Mouse (Mus musculus) G1E-ER4 (cell line): ENCODE measurements around the gene Bcl7c. TPM values are rescaled to one million over a fixed set of nuclear protein-coding genes. Genes with fewer than 3 reads are reported as not detected.

Experiments used
- GATA1 ChIP-seq: IDR thresholded peaks from one replicate; pipeline ENCODE4 v1.8.0; 2012; ENCODE audit warnings: low read length, inconsistent platforms
- polyA plus RNA-seq: library from polyadenylated mRNA; stranded (reverse); fragments of >175 nt; gene quantifications from 2 replicates; pipeline ENCODE4 v1.2.3, GENCODE M21; 2012

Bcl7c gene
- polyA plus RNA-seq, 1 experiment: 505 TPM

DNA sequence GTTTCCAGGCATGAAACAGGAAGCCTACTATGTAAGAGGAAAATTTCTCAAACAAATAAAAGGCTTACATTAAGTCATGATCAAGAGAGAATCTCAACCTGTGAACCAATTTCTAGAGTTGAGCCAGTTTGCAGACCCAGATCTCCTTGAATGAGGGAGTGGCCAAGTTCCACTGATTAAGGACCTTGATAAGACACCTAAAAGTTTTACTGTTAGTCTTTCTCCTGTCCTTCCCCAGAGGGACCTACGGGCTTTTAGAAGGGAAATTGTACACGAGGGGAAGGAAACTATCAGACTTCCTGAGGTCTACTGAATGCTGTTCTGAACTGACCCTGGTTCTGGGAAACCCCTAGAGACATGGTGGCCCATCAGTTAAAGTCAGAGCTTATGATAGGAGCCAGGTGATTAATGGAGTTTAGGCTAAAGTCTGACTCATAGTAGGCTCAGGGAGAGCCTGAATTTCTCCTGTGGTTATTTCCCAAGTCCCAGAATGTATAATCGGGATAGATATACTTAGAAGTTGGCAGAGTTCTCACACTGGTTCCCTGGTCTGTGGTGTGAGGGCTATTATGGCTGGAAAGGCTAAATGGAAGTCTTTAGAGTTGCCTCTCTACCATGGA, 7.9 kb downstream of the Bcl7c start:
- no peak for TF ChIP-seq GATA1

DNA sequence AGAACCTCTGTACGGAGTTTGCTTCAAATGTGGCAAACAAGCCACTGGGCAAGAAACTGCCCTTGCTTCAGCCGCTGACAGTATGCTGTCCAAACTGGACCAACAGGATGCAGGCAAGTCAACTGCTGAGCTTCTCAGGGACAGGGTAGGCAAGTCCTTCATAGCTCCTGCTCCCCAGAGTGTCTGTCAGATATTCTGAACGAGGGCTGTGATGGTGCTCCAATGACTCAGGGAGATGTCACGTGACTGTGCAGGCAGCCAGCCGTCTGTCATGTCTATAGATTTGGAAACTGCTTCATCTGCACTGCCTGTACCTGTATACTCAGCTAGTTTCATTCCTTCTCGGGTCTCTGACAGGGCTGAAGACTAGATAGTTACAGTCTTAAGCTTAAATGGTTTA, 9.7 kb downstream of the Bcl7c start:
- no peak for TF ChIP-seq GATA1

DNA sequence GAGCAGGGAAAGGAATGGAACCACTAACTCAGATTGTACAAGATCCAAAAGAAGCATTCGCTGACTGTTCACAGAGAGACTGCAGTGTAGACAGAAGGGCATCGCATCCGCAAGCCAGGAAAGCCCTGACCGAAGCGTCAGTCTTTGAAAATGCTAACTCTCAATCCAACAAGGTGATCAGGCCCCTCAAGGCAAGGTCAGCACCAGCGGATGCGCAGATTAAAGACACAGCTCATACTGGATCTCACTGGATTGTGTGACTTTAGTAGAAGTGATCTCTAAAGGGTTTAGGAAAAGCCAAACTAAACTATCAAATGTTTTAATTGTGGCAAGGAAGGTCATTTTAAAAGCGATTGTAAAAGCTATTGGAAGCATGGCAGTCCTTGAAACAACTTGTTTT, 15.4 kb downstream of the Bcl7c start:
- TF ChIP-seq GATA1: no peak

DNA sequence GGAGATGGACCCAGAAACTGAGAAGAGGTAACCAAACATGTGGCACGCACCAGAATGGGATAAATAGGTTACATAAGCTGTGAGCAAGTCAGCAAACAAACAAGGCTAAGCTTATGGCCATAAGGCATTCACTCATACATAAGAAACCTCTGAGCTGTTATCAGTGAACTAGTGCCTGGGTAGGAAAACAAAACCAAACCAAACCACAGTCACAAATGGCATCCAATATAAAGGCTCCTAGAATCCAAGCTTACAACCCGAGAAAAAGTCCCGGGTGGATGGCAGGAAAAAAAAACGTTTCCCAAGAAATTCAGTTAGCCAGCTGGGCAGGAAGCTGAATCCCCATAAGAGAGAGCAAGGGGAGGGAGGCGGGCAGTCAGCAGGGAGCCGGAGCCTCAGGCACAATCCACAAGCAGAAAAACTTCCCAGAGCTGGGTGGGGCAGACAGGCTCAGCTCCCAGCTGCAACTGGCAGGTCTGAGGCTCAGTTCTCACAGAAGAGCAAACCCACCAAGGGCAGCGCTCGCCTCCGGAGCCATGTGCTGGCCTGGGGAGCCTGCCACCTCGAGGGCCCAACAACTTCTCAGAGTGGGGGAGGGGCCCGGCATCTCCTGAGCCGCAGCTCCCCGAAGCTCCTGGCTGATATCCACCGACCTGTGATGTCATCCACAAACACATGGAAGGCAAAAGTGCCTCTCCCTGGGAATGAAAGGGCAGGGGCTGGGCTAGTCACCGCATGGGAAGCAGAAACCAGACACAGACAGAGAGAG, 17.3 kb downstream of the Bcl7c start:
- TF ChIP-seq GATA1: no peak

DNA sequence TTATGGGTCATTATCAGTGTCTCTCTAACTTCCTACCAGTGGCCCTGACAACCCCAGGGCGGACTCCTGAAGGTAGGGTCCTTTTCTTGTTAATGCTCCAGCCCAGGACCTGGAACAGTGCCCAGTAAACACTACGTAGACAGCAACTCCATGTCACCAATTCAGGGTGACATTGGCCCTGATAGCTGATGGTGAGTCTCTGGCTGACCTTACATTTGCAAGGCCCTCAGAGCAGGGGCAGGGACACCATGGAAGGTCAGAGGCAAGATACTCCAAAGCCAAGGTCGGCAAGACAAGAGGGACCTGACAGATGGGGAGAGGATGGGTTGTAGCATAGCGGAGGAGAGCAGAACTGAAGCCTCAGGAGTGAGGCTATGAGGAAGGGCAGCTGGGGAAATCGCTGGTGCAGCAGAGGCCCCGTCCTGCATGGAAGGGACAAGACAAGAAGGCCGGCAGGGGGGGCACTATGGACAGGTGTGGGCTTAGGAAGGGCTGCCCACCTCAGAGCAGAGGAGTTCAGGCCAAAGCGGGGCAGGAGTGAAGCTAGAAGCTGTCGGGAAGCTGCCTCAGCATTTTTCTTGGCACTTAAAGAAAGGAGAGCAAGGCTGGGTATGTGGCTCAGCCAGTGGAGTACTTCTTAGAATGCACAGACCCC, 19.0 kb downstream of the Bcl7c start:
- TF ChIP-seq GATA1: no peak

DNA sequence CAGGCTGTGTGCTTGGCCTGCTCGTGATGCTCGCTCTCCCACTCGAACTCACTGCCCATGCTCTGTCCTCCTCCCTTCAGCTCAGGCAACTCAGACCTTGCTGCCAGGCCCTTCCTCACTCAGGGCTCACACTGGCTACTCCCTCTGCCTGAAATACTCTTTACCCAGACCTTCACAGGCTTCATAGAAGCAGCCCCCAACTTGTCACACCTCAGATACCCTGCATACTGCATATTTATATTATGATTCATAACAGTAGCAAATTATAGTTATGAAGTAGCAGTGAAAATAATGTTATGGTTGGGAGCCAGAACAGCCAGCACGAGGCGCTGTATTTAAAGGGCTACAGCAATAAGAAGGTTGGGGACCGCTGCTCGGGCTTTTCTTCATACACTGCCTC, 19.8 kb downstream of the Bcl7c start:
- TF ChIP-seq GATA1: no peak

DNA sequence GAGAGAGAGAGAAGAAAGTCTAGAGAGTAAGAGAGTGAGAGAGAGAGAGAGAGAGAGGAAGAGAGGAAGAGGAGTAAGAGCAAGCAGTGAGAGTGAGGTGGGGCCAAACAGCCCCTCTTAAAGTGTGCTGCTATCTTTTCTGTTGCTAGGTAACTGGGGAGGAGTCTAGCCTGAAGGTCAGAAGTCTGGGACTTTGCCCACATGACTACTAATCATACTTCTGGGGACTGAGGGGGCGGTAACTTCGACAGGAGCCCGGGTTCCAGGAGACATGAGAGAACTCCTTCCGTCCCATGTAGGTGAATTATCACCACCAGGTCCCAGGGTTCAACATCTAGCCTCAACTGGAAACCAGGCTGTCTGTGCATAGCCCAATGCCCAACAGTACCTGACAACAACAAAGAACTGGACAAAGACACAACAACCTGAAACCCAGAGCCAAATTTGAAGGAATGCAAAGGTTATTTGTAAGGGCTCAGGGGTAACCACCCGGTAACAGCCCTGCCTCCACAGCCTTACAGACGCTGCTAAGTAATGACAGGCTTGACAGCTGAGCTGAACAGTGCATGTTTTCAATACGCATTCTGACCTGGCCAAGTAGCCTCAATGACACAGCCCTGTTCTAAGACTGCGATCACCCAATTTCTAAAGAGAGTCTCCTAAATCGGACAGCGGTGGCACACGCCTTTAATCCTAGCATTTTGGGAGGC, 21.8 kb downstream of the Bcl7c start:
- TF ChIP-seq GATA1: no peak

DNA sequence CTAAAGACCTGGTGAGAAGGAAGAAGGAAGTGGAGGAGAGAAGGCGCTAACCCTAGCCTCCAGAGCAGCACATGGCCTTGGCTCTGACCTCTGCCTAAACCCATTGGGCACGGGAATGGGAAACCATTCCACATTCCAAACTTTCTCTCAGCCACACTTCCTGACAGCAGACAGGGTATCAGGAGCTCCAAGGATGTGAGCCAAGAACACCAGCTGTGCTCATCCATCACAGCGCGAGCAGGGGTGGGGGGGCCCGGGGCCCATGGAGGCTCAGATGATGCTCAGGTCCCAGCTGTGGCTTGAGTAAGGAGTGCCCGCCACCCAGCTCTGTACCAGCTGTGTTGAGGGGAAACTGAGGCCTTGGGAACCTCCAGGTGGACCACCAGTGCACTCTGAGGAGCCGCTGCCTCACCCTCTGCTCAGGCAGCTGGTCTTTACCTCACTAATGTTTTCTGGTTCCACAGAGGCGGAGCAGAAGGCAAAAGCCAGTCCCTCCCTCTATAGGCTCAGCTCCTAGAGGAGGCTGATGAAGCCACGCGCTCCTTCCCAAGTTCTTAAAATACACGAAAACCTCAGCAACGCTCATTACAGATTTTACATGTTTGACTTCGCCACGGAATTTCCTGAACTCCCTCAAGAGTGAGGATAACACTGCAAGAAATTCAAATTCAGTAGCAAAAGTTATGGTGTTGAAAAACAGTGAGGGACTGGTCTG, 23.3 kb downstream of the Bcl7c start:
- TF ChIP-seq GATA1: no peak

DNA sequence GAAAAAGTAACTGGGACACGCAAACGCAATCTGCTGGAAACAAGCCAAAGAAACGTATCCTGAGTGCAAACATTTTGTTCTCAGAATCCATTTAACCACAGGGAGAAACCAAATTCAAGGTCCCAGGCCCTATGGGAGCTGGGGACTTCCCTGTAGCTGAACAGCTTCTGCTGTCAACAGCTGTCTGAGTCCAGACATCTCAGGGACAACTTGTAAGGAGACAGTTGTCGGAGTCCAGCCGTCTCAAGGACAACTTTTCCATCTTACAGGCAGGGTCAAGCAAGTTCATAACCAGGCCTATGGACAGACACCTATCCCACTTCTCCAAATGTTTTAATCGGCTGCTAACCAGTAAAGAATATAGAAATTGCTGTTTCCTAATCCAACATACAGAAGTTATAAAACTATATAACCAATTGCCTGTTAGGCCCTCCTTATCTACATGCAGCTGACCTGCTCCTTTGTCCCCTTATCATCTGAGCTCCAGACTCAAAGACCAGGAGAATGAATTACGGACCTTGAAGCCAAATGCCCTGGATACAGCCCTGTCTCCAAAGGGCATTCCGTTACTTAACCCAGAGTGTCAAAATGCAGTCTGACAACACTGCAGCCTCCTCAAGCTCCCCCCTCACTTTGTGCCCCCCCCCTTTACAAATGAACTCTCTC, 26.7 kb downstream of the Bcl7c start:
- no peak for TF ChIP-seq GATA1

DNA sequence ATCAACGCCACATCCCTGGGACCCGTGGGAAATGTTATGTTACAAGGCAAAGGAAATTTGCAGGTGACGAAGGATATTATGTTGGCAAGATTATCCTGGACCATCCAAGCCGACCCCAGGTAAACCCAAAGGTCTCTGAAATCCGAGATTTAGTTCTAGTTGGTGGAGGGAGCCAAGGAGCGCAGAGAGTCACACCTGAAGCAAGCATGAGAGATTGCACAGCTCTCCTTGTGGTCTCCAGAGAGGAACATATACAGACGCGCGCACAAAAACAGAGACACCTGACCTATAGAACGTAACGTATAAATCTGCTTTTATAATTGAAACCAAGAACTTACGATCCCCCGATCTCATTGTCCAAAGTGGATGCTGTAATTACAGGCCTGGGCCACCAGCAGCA, 28.2 kb downstream of the Bcl7c start:
- TF ChIP-seq GATA1: no peak

DNA sequence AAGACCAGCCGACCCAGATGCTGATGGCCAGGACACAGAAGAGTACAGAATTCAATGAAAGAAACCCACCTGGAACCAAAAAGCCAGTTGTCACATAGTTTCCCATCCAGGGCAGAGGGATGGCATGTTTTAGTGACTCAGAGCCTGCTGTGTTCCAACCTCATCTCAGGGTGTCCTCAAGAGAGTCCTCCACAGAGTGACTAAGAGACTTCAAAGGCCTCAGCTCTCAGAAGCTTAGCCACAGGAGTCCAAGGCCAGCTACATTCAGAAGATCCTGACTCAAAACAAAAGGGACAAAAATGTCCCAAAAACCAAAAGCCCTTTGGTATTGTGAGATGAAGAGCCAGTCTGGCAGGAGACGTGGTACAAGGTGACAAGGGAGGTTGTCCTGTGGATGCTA, 29.9 kb downstream of the Bcl7c start:
- no peak for TF ChIP-seq GATA1

DNA sequence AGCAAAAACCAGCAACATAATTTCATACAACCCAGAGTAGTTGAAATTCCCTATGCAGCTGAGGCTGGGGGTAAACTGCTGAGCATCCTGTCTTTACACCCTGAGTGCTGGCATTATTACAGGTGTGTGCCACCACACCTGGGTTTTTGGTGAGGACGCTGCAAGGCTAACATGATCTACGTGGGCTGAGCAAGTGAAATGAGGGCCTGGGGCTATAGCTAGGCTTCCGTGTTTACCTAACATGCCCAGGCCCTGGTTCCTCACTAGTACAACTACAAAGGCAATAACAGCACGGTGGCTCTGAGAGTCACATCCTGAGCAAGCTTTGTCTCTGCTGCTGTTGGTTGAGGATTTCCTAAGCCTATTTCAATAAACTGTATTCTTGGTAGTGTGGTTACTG, 31.1 kb downstream of the Bcl7c start:
- TF ChIP-seq GATA1: no peak

DNA sequence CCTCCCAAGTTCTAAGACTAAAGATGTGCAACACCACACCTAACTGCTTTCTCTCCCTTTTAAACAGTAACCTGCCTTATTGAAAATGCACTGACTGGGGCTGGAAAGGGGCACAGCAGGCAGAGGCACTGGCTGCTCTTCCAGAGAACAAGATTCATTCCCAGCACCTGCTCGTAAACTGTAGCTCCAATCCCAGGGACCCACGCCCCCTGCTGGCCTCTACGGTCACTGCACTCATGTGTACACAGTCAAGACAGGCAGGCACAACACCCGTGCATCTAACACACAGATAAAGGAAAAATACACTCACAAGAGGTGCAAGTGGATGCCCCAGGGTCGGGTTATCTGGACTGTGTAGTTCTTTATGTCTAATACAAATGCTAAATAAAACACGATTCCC, 31.7 kb downstream of the Bcl7c start:
- TF ChIP-seq GATA1: no peak

DNA sequence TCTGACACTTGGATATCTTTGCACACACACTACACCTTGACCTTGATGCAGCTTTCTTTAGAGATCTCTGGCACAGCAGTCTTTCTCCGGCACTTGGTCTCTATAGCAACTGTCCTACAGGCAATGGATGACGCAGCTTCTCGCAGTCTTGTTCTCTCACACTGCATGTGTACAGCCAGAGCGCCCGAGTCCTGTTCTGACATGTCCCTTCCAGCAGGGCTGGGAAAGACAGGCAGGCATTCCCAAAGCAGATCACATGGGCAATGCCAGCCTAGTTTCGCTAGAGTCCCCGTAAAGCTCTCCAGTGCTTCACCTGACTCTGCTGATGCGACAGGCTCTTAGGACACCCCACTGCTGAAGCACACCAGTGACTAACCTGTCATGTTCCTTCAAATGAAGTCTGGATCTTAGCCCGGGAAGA, 33.3 kb downstream of the Bcl7c start:
- TF ChIP-seq GATA1: no peak

DNA sequence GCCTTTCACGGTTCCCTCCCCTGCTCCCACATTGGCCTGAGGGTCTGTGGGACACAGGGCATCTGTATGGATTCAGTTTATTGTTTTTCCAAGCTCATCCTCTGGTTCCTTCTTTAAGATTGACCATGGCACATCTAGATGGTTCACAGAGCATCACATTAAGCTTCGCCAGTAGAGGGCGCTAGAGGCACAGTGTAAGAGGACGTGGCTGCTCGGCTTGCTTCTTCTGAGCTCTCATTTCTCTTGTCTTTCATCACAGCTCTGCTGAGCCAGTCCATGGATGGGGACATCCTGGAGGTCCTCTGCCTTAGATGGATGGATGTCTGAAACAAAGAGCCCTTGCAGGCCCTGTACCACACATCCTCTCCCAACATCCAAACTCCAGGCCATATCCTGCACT, 33.8 kb downstream of the Bcl7c start:
- TF ChIP-seq GATA1: no peak
